Mouse (Mus musculus) bone marrow, adult 2 months (tissue): Measurements from ENCODE around the gene Vegfc.

Source experiments
- CTCF ChIP-seq: fragments of 200-500 bp; IDR thresholded peaks from 2 replicates; pipeline ENCODE4 v1.5.1; 2011; ENCODE audit warnings: low read length, control low read depth; ENCODE audit not compliant: control insufficient read depth, insufficient read depth
- POLR2A ChIP-seq: fragments of 200-500 bp; IDR thresholded peaks from 2 replicates; pipeline ENCODE4 v1.6.1; 2011; ENCODE audit warnings: low read depth, mild to moderate bottlenecking, control low read depth, low read length, borderline replicate concordance; ENCODE audit not compliant: control insufficient read depth

DNA sequence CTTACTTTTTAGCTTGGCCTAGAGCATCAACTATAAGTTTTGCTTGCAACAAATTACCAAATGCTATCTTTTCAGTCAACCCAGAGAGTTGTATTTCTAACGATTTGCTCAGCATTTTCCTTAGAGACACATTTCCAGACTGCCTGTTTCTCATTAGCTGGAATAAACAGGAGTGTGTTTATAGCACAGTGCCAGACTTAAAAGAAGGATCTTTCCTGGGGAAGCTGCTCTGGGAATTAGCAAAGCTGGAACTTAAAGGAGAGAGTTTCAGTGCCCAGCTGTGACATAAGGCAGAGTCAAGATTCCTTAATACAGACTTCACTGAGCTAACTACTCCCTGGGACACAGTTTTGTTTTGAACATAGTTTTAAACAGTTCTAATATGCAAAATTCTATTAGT is 34.8 kb upstream of the Vegfc start:
- TF ChIP-seq POLR2A = no peak
- TF ChIP-seq CTCF = no peak
